Mouse (Mus musculus) cerebellum, adult (tissue): ENCODE measurements at regions not wholly inside any gene's neighbourhood (a gene's known extent, or its start where the extent isn't known, plus 50 kb on each side); places are given as distances from the start of the nearest gene placed in this dataset.

Source experiments
- ATAC-seq: cut with Nextera tagmentation; 2 replicates; pipeline ENCODE4 v1.9.2; 2017; ENCODE audit warnings: mild to moderate bottlenecking, moderate library complexity, mixed read lengths; ENCODE audit not compliant: insufficient number of reproducible peaks, low FRiP score, low TSS enrichment

- ATAC-seq: no peak
These were observed 1472.5 kb downstream of the Olfm4 start for GRCm38 (mm10) chr14:81456396-81456795.

- ATAC-seq: no peak
These were observed 1495.4 kb downstream of the Olfm4 start for GRCm38 (mm10) chr14:81479261-81479660.

GRCm38 (mm10) chr14:81483594-81483993 lies 1499.7 kb downstream of the Olfm4 start:
- peak; percentile 80; the same call in 1 of the 2 replicates for ATAC-seq

- ATAC-seq: no peak
These were observed 1525.1 kb downstream of the Olfm4 start for GRCm38 (mm10) chr14:81508934-81509333.
